Mouse (Mus musculus): ENCODE measurements around the gene Pik3c2b. TPM values are rescaled to one million over a fixed set of nuclear protein-coding genes. Genes with fewer than 3 reads are reported as not detected.

Gene Pik3c2b
- polyA plus RNA-seq, 1 experiment from 2014 or later = 11.4 TPM

DNA sequence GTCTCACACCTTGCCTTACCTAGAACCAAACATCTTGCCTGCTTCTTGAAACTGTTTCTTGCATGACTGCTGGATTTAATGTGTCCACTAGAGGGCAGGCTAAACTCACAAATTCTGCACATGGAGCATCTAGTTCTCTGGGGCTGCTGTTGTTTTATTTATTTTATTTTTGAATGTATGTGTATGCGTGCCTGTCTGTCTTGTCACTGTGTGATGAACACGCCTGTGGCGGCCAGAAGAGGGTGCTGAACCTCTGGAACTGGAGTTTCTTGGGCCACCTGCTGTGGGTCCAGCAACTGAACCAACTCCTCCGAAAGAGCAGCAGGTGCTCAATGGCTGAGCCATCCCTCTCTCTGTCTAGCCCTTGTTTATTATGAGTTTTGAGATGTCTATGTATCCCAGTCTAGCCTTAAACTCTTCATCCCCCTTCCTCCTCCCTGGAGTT is 5.9 kb upstream of the Pik3c2b start:
- no peaks in the 10 kb centered on the region for H3K4me1 ChIP-seq (replicated peaks; ENCODE audit: control insufficient read depth, insufficient read depth, low read length)
- ATAC-seq (replicated peaks; ENCODE audit: low FRiP score, low TSS enrichment, low read depth) (peak; percentile 74), DNase-seq (ENCODE audit: low spot score) (peak; percentile 77)
- no peak overlapping the region for H3K27ac ChIP-seq (ENCODE audit: low read depth)
- no peaks in the 10 kb centered on the region for H3K9me3 ChIP-seq (ENCODE audit: control insufficient read depth, low read length)
- H3K4me2 ChIP-seq (ENCODE audit: low read length) = no peak overlapping the region
- no peak overlapping the region for H3K4me3 ChIP-seq (ENCODE audit: low read depth, low read length)
- WGBS = 14% methylated on average over 4 of the region's 4 CpGs
- no peak overlapping the region for H3K9ac ChIP-seq (ENCODE audit: low read length)
- H3K27me3 ChIP-seq (replicated peaks; ENCODE audit: control insufficient read depth, insufficient read depth, low read length) = no peaks in the 10 kb centered on the region
- H3K36me3 ChIP-seq (ENCODE audit: control insufficient read depth, insufficient read depth, low read length) = no peaks in the 10 kb centered on the region

DNA sequence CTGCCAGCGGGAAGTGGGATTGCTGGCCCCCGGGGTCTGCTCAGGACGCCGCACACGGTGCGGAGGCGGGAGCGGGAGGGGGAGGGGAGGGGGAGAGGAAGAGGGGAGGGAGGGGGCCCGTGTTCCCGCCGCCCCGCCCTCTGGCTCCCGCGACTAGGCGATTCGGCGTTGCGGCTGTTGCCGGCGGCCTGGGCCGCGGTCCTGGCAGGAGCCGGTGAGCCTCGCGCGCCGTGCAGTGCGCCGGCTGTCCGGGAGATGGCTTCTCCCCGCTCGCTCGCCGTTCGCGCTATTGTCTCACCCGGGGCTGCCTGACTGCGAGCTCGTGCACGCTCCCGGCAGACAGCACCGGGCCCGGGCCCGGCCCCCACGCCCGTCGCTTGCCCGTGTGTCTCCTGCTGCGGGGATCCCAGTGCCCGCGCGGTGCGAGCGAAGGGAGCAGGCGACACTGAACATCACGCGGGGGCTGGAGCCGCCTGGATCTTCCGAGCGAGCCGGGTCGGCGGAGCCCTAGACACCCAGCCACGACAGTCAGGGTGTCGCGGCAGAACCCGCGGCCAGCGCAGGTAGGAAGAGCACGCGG is 484 bp downstream of the Pik3c2b start:
- WGBS = under 1% methylated on average over 66 of the region's 71 CpGs
- ATAC-seq (replicated peaks; ENCODE audit: low FRiP score, low TSS enrichment, low read depth) (peak; percentile 88), DNase-seq (ENCODE audit: low spot score) (peak; percentile 84)

DNA sequence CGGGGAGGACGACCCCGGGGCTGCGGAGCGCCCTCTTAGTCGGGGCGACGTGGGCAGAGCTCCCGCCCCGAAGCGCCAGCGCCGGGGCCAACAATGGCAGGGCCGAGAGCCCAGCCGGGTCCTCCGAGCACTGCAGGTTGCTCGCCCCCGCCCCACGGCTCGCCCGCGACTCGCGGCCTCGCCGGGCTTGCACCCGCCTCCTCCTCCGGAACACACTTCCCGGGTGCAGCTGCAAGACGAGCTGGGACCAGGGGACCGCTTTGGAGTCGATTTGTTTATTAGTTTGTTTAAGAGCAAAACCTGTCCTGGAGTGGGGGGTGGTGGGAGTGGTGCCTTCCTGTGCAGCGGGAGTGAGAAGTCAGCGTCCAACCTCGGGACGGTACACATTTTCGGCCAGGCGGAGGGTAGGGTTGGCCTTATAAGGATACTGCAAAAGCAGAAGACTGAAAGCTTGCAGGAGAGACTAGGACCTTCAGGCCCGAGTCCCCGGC is 1.0 kb downstream of the Pik3c2b start:
- no peaks in the 10 kb centered on the region for H3K27me3 ChIP-seq (replicated peaks; ENCODE audit: control insufficient read depth, insufficient read depth, low read length)
- peak overlapping the region; percentile 83 for H3K4me3 ChIP-seq (ENCODE audit: low read depth, low read length)
- DNase-seq (ENCODE audit: low spot score) (peak; percentile 82), ATAC-seq (replicated peaks; ENCODE audit: low FRiP score, low TSS enrichment, low read depth) (peak; percentile 61)
- under 1% methylated on average over 38 of the region's 40 CpGs for WGBS
- peak overlapping the region; percentile 84 for H3K4me2 ChIP-seq (ENCODE audit: low read length)
- peak overlapping the region; percentile 96 for H3K9ac ChIP-seq (ENCODE audit: low read length)
- no peaks in the 10 kb centered on the region for H3K36me3 ChIP-seq (ENCODE audit: control insufficient read depth, insufficient read depth, low read length)
- H3K4me1 ChIP-seq (replicated peaks; ENCODE audit: control insufficient read depth, insufficient read depth, low read length) = peaks cover 22% of the 10 kb centered on the region
- H3K9me3 ChIP-seq (ENCODE audit: control insufficient read depth, low read length) = no peaks in the 10 kb centered on the region
- peak overlapping the region; percentile 85 for H3K27ac ChIP-seq (ENCODE audit: low read depth)

More for the DNA sequence above, 484 bp downstream of the Pik3c2b start:
- Histone ChIP-seq H3K27ac (ENCODE audit: low read depth) (peak overlapping the region; percentile 85), H3K4me3 (ENCODE audit: low read depth, low read length) (peak overlapping the region; percentile 83), H3K4me2 (ENCODE audit: low read length) (peak overlapping the region; percentile 84), H3K27me3 (replicated peaks; ENCODE audit: control insufficient read depth, insufficient read depth, low read length) (no peaks in the 10 kb centered on the region), H3K36me3 (ENCODE audit: control insufficient read depth, insufficient read depth, low read length) (no peaks in the 10 kb centered on the region), H3K9ac (ENCODE audit: low read length) (peak overlapping the region; percentile 96), H3K4me1 (replicated peaks; ENCODE audit: control insufficient read depth, insufficient read depth, low read length) (peaks cover 22% of the 10 kb centered on the region), H3K9me3 (ENCODE audit: control insufficient read depth, low read length) (no peaks in the 10 kb centered on the region)

DNA sequence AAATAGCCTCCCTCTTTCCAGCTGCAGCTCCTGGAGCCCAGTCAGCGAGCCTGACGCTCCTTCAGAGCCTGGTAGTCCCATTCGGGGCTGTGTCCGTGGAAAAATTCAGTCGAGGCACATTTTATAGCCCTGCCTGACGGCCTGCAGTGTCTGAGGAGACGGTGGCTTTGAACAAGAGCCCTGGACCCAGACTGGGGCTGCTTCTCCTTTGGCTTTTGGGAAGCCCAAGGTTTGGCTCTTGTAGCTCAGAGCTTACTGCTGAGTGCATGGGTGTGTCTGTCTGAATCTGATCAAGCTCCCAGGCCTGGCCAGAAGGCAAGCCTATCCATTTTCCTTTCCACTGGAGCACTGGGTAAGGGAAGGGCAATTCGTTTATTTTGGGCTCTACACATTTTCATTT is 2.1 kb downstream of the Pik3c2b start:
- no peaks in the 10 kb centered on the region for H3K9me3 ChIP-seq (ENCODE audit: control insufficient read depth, low read length)

DNA sequence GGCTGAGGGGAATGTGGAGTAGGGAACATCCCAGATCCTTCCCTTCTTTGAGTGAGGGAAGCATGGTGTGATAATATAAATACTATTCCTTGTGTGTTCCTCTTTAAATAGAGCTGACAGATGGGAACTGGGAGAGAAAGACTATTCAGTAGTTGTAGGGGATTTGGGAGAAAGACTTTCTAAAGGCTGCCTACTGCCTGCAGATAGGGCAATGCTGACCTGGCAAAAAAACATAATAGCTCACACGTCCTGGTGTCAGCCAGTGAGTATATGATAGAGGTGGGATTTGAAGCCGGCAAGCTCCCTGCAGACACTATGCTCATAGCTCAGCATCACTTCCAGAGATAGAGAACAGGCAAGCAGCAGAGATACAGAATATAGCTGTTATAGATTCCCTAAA is 3.2 kb downstream of the Pik3c2b start:
- Histone ChIP-seq H3K27me3 (replicated peaks; ENCODE audit: control insufficient read depth, insufficient read depth, low read length) (no peaks in the 10 kb centered on the region), H3K9ac (ENCODE audit: low read length) (no peak overlapping the region), H3K36me3 (ENCODE audit: control insufficient read depth, insufficient read depth, low read length) (no peaks in the 10 kb centered on the region), H3K4me2 (ENCODE audit: low read length) (no peak overlapping the region), H3K4me3 (ENCODE audit: low read depth, low read length) (no peak overlapping the region), H3K27ac (ENCODE audit: low read depth) (no peak overlapping the region), H3K9me3 (ENCODE audit: control insufficient read depth, low read length) (no peaks in the 10 kb centered on the region), H3K4me1 (replicated peaks; ENCODE audit: control insufficient read depth, insufficient read depth, low read length) (peaks cover 29% of the 10 kb centered on the region)
- 40% methylated on average over 2 of the region's 2 CpGs for WGBS
- ATAC-seq (replicated peaks; ENCODE audit: low FRiP score, low TSS enrichment, low read depth) (no peak), DNase-seq (ENCODE audit: low spot score) (no peak)

More for the DNA sequence above, 2.1 kb downstream of the Pik3c2b start:
- DNase-seq (ENCODE audit: low spot score) (no peak), ATAC-seq (replicated peaks; ENCODE audit: low FRiP score, low TSS enrichment, low read depth) (no peak)
- WGBS = 43% methylated on average over 8 of the region's 8 CpGs
- Histone ChIP-seq H3K27me3 (replicated peaks; ENCODE audit: control insufficient read depth, insufficient read depth, low read length) (no peaks in the 10 kb centered on the region), H3K4me1 (replicated peaks; ENCODE audit: control insufficient read depth, insufficient read depth, low read length) (peaks cover 25% of the 10 kb centered on the region), H3K4me3 (ENCODE audit: low read depth, low read length) (peak overlapping the region; percentile 83; the same call in 1 of the 2 replicates), H3K9ac (ENCODE audit: low read length) (peak overlapping the region; percentile 96; the same call in 1 of the 2 replicates), H3K36me3 (ENCODE audit: control insufficient read depth, insufficient read depth, low read length) (no peaks in the 10 kb centered on the region), H3K4me2 (ENCODE audit: low read length) (peak overlapping the region; percentile 84), H3K27ac (ENCODE audit: low read depth) (peak overlapping the region; percentile 85; the same call in 1 of the 2 replicates)

DNA sequence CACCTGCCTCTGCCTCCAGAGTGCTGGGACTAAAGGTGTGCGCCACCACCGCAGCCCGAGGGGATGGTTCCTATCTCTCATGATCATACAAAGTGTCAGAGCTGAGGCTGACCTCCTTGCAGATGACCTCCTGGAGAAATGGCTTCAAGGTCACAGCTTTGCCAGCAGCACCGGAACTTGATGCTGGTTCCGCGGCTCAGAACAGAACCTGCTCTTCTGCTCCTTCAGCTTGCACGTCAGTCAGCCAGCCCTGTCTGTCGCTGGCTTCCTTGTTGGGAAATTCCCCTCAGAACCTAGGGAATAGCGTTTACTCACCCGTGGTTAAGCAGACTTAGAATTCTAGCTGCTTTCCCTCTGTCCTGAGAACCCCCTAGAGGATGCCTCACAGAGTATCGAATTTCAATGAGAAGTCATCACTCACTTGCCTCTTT is 4.5 kb downstream of the Pik3c2b start:
- Histone ChIP-seq H3K4me3 (ENCODE audit: low read depth, low read length) (no peak overlapping the region), H3K9ac (ENCODE audit: low read length) (no peak overlapping the region), H3K9me3 (ENCODE audit: control insufficient read depth, low read length) (no peaks in the 10 kb centered on the region), H3K27ac (ENCODE audit: low read depth) (no peak overlapping the region), H3K27me3 (replicated peaks; ENCODE audit: control insufficient read depth, insufficient read depth, low read length) (no peaks in the 10 kb centered on the region), H3K4me1 (replicated peaks; ENCODE audit: control insufficient read depth, insufficient read depth, low read length) (peaks cover 24% of the 10 kb centered on the region), H3K4me2 (ENCODE audit: low read length) (no peak overlapping the region), H3K36me3 (ENCODE audit: control insufficient read depth, insufficient read depth, low read length) (no peaks in the 10 kb centered on the region)
- DNase-seq (ENCODE audit: low spot score) (no peak), ATAC-seq (replicated peaks; ENCODE audit: low FRiP score, low TSS enrichment, low read depth) (no peak)
- 27% methylated on average over 11 of the region's 11 CpGs for WGBS

DNA sequence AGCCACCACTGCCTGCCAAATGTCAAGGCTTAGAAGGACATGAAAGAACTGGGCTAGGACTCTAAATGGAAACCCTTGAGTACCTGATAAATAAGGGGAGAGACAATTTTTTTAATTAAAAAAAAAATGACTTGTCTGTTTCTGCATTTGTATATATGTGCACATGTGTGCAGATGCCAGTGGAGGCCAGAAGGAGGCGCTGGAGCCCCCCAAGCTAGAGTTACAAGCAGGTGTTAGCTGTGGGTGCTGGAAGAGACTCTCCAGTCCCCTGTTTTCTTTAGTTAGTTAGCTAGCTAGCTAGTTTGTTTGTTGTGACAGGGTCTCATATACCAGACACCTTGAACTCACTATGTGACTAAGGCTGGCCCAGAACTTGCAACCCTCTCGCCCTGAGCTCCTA is 6.4 kb downstream of the Pik3c2b start:
- H3K4me3 ChIP-seq (ENCODE audit: low read depth, low read length) = no peak overlapping the region
- no peaks in the 10 kb centered on the region for H3K27me3 ChIP-seq (replicated peaks; ENCODE audit: control insufficient read depth, insufficient read depth, low read length)
- no peak for ATAC-seq (replicated peaks; ENCODE audit: low FRiP score, low TSS enrichment, low read depth)
- no peak overlapping the region for H3K27ac ChIP-seq (ENCODE audit: low read depth)
- DNase-seq (ENCODE audit: low spot score) = no peak
- no peaks in the 10 kb centered on the region for H3K36me3 ChIP-seq (ENCODE audit: control insufficient read depth, insufficient read depth, low read length)
- no peak overlapping the region for H3K4me2 ChIP-seq (ENCODE audit: low read length)
- 80% methylated on average over 2 of the region's 2 CpGs for WGBS
- H3K9me3 ChIP-seq (ENCODE audit: control insufficient read depth, low read length) = no peaks in the 10 kb centered on the region
- no peak overlapping the region for H3K9ac ChIP-seq (ENCODE audit: low read length)
- H3K4me1 ChIP-seq (replicated peaks; ENCODE audit: control insufficient read depth, insufficient read depth, low read length) = peaks cover 21% of the 10 kb centered on the region

DNA sequence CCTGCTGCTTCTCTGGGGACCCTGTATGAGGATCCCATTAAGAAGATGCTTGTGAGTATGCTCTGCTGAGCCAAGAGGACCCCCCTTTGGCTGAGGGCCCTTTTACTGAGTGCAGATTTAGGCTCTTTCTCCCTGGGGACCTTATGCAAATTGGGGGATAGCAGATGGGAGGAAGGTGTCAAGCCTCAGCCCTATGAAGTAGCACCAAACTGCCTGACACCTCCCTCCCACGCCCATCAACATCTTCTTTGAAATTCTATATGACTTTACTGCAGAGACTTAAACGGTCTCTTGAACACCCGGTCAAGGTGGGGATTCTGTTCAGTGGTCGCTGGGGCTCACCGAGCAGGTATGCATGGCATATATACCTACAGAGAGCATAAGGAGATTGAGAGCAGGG is 7.6 kb downstream of the Pik3c2b start:
- no peaks in the 10 kb centered on the region for H3K36me3 ChIP-seq (ENCODE audit: control insufficient read depth, insufficient read depth, low read length)
- 35% methylated on average over 5 of the region's 5 CpGs for WGBS
- no peaks in the 10 kb centered on the region for H3K9me3 ChIP-seq (ENCODE audit: control insufficient read depth, low read length)
- H3K4me3 ChIP-seq (ENCODE audit: low read depth, low read length) = no peak overlapping the region
- H3K4me2 ChIP-seq (ENCODE audit: low read length) = no peak overlapping the region
- H3K4me1 ChIP-seq (replicated peaks; ENCODE audit: control insufficient read depth, insufficient read depth, low read length) = peaks cover 20% of the 10 kb centered on the region
- H3K9ac ChIP-seq (ENCODE audit: low read length) = no peak overlapping the region
- no peak for DNase-seq (ENCODE audit: low spot score)
- no peak; the same call in 1 of the 2 replicates for ATAC-seq (replicated peaks; ENCODE audit: low FRiP score, low TSS enrichment, low read depth)
- H3K27me3 ChIP-seq (replicated peaks; ENCODE audit: control insufficient read depth, insufficient read depth, low read length) = no peaks in the 10 kb centered on the region
- H3K27ac ChIP-seq (ENCODE audit: low read depth) = no peak overlapping the region

DNA sequence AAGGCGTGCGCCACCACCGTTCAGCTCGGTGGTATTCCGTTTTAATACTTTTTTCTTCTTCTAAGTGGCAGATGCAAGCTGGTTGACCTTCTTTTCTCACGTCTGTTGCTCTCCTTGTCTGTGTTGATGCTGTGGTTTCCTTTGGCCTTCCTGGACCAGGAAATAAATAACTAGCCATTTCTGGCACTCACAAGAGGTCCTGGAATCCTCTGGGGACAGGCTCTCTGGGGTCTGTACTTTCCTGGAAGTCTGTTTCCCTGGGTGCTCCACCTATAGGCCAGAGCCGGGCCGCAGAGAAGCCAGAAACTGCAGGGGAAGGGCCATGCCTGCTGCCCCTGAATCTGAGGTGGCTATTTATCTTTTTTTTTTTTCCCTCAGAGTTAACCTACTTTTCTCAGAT is 8.9 kb downstream of the Pik3c2b start:
- no peak overlapping the region for H3K27ac ChIP-seq (ENCODE audit: low read depth)
- H3K4me3 ChIP-seq (ENCODE audit: low read depth, low read length) = no peak overlapping the region
- no peaks in the 10 kb centered on the region for H3K27me3 ChIP-seq (replicated peaks; ENCODE audit: control insufficient read depth, insufficient read depth, low read length)
- WGBS = 59% methylated on average over 8 of the region's 8 CpGs
- no peaks in the 10 kb centered on the region for H3K9me3 ChIP-seq (ENCODE audit: control insufficient read depth, low read length)
- H3K36me3 ChIP-seq (ENCODE audit: control insufficient read depth, insufficient read depth, low read length) = no peaks in the 10 kb centered on the region
- no peak for DNase-seq (ENCODE audit: low spot score)
- no peak overlapping the region for H3K9ac ChIP-seq (ENCODE audit: low read length)
- no peak for ATAC-seq (replicated peaks; ENCODE audit: low FRiP score, low TSS enrichment, low read depth)
- no peak overlapping the region for H3K4me2 ChIP-seq (ENCODE audit: low read length)
- H3K4me1 ChIP-seq (replicated peaks; ENCODE audit: control insufficient read depth, insufficient read depth, low read length) = peaks cover 16% of the 10 kb centered on the region; the same call in 1 of the 2 replicates
